16 mouse cellular contexts compared by ENCODE assay signal in the genomic region with DNA sequence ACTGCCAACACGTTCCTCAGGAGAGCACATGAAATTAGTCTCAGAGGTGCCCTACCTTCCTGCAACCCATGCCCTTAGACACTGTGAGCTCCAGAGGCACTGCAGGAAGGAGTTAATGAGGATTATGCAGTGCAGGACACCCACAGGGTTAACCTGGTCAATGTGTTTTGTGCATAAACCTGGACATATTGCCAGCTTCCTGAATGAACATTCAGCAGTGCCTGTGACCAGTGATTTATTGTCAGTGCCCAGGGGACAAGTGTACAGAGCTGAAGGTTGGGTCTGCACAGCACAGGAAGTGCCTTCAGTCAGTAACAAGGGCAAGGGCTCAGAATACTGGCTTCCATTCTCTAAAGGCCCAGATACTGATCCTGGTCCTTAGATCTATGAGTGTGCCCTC. TPM values are rescaled to one million over a fixed set of nuclear protein-coding genes. Genes with fewer than 3 reads are reported as not detected.
DNase-seq lines count a peak whose midpoint lies in the region; ATAC-seq and TF ChIP-seq lines count a peak whose summit lies in the region.
"Had no signal": no experiment of that assay in that cellular context is flagged by ENCODE, and none has a peak within 500 bp of the region (broad histone marks: within the 10 kb centered on the region; RNA-seq: fewer than 3 reads in every experiment).

No protein-coding gene starts in this region.

- WGBS in heart, embryonic 12.5 days = 69% methylated on average over 1 of the region's 1 CpGs
- 58% methylated on average over 1 of the region's 1 CpGs for WGBS in stomach, postnatal 0 days

- no peak for TF ChIP-seq EP300 in stomach, postnatal 0 days (optimal IDR thresholded peaks at IDR 0.05)

- peak; percentile 17 for DNase-seq in cerebellum, adult 11 months
- no peak for DNase-seq in cerebellum, postnatal 36 days
- DNase-seq in heart, adult 8-10 months (ENCODE audit: low spot score) = no peak
- DNase-seq in layer of hippocampus, adult 2 months (ENCODE audit: low spot score in 2 of 2) = no peak
- DNase-seq in layer of hippocampus, postnatal 25 days (ENCODE audit: extremely low spot score in 1 of 2, low spot score in 1 of 2) = no peak
- DNase-seq in stomach, postnatal 0 days (ENCODE audit: low spot score) = no peak
- DNase-seq: embryo, embryonic 11 days; layer of hippocampus, adult 9-11 months; midbrain, embryonic 14.5 days; thymus, postnatal 4 days had no signal

- peak overlapping the region; percentile 70 for H3K27ac ChIP-seq in heart, embryonic 12.5 days (ENCODE audit: poor library complexity, severe bottlenecking)
- peak overlapping the region; percentile 94 for H3K27ac ChIP-seq in layer of hippocampus, adult 2 months
- 0 out of 2 replicates have a peak overlapping the region, but pooled peaks have one; percentile 40 for H3K27ac ChIP-seq in stomach, postnatal 0 days (replicated peaks)
- H3K27ac ChIP-seq: forebrain, embryonic 13.5 days; hindbrain, postnatal 0 days; kidney, postnatal 0 days; neural tube, embryonic 12.5 days had no signal

- no peaks in the 10 kb centered on the region for H3K27me3 ChIP-seq in heart, embryonic 12.5 days (replicated peaks)
- H3K27me3 ChIP-seq in stomach, postnatal 0 days (ENCODE audit: control insufficient read depth, insufficient read depth, low read length) = no peaks in the 10 kb centered on the region
- H3K27me3 ChIP-seq: forebrain, embryonic 13.5 days; neural tube, embryonic 12.5 days had no signal

- TF ChIP-seq CTCF in layer of hippocampus, adult 2 months (conservative IDR thresholded peaks at IDR 0.05) = no peak
- no peak for TF ChIP-seq CTCF in stomach, postnatal 0 days (IDR thresholded peaks at IDR 0.05; ENCODE audit: low read depth)

- ATAC-seq in heart, embryonic 12.5 days (ENCODE audit: insufficient number of reproducible peaks, low FRiP score) = no peak
- ATAC-seq in stomach, postnatal 0 days (ENCODE audit: low FRiP score, low TSS enrichment) = no peak
- ATAC-seq: forebrain, embryonic 13.5 days; hindbrain, postnatal 0 days had no signal

- no peak overlapping the region for H3K4me2 ChIP-seq in heart, embryonic 12.5 days
- H3K4me2 ChIP-seq in stomach, postnatal 0 days (replicated peaks; ENCODE audit: low read depth) = no peak overlapping the region
- H3K4me2 ChIP-seq: forebrain, embryonic 13.5 days; neural tube, embryonic 12.5 days had no signal

- H3K36me3 ChIP-seq in heart, embryonic 12.5 days = peaks cover 26% of the 10 kb centered on the region
- peaks cover 2% of the 10 kb centered on the region; the same call in 1 of the 2 replicates for H3K36me3 ChIP-seq in stomach, postnatal 0 days (ENCODE audit: control insufficient read depth, insufficient read depth, low read length)

- no peak overlapping the region for H3K4me3 ChIP-seq in heart, embryonic 12.5 days
- H3K4me3 ChIP-seq in layer of hippocampus, adult 2 months = no peak overlapping the region
- no peak overlapping the region for H3K4me3 ChIP-seq in stomach, postnatal 0 days (ENCODE audit: low read depth, low read length)
- H3K4me3 ChIP-seq: forebrain, embryonic 13.5 days; neural tube, embryonic 12.5 days had no signal

- H3K9me3 ChIP-seq in heart, embryonic 12.5 days (replicated peaks) = no peaks in the 10 kb centered on the region
- no peaks in the 10 kb centered on the region for H3K9me3 ChIP-seq in stomach, postnatal 0 days (ENCODE audit: control insufficient read depth, low read length)
- H3K9me3 ChIP-seq: forebrain, embryonic 13.5 days; neural tube, embryonic 12.5 days had no signal

- peaks cover 88% of the 10 kb centered on the region for H3K4me1 ChIP-seq in heart, embryonic 12.5 days (replicated peaks)
- no peaks in the 10 kb centered on the region for H3K4me1 ChIP-seq in stomach, postnatal 0 days (replicated peaks; ENCODE audit: control insufficient read depth, insufficient read depth)

- H3K9ac ChIP-seq in heart, embryonic 12.5 days = 0 out of 2 replicates have a peak overlapping the region, but pooled peaks have one; percentile 13
- H3K9ac ChIP-seq in stomach, postnatal 0 days (ENCODE audit: low read length) = no peak overlapping the region
- H3K9ac ChIP-seq: forebrain, embryonic 13.5 days; neural tube, embryonic 12.5 days had no signal

RNA-seq across cellular contexts. Expression of a gene that starts 9.6 kb away (rescaled TPM):
- polyA plus RNA-seq in heart, embryonic 12.5 days (2016; fragmentation: Nextera tagmentation; extraction: Ambion mirVana) = 93.2 and 96.6 TPM in 2 replicates
- 10 to 100 TPM; 12.3 to 14.4 (median 13.3) TPM for total RNA-seq in heart, adult 8-10 months (2022)
- 10 to 100 TPM; 63.0 to 69.7 TPM for total RNA-seq in layer of hippocampus, adult 2 months (2021)
- 10 to 100 TPM; 63.1 to 64.0 TPM for total RNA-seq in layer of hippocampus, postnatal 25 days (2021)
- 100 and 101 TPM in 2 replicates for polyA plus RNA-seq in stomach, postnatal 0 days (2015; fragmentation: Nextera tagmentation; extraction: Ambion mirVana)

RNA-seq across cellular contexts. Expression of a gene that starts 13.4 kb away (rescaled TPM):
- 22.0 and 22.6 TPM in 2 replicates for polyA plus RNA-seq in heart, embryonic 12.5 days (2016; fragmentation: Nextera tagmentation; extraction: Ambion mirVana)
- total RNA-seq in heart, adult 8-10 months (2022) = 1 to 10 TPM in 3 of 4 experiments, under 1 TPM in 1; 0.84 to 1.9 (median 1.4) TPM
- total RNA-seq in layer of hippocampus, adult 2 months (2021) = 1 to 10 TPM; 2.7 to 3.3 TPM
- 1 to 10 TPM; 3.9 to 4.9 TPM for total RNA-seq in layer of hippocampus, postnatal 25 days (2021)
- 4.5 and 5.0 TPM in 2 replicates for polyA plus RNA-seq in stomach, postnatal 0 days (2015; fragmentation: Nextera tagmentation; extraction: Ambion mirVana)

RNA-seq across cellular contexts. Expression of a gene that starts 21.4 kb away (rescaled TPM):
- 75.4 and 78.7 TPM in 2 replicates for polyA plus RNA-seq in heart, embryonic 12.5 days (2016; fragmentation: Nextera tagmentation; extraction: Ambion mirVana)
- 10 to 100 TPM; 78.9 to 90.4 (median 87.1) TPM for total RNA-seq in heart, adult 8-10 months (2022)
- 100 to 1,000 TPM; 101 to 103 TPM for total RNA-seq in layer of hippocampus, adult 2 months (2021)
- total RNA-seq in layer of hippocampus, postnatal 25 days (2021) = 100 to 1,000 TPM; 110 to 116 TPM
- 28.9 and 34.9 TPM in 2 replicates for polyA plus RNA-seq in stomach, postnatal 0 days (2015; fragmentation: Nextera tagmentation; extraction: Ambion mirVana)

RNA-seq across cellular contexts. Expression of a gene that starts 21.5 kb away (rescaled TPM):
- polyA plus RNA-seq in heart, embryonic 12.5 days (2016; fragmentation: Nextera tagmentation; extraction: Ambion mirVana) = 10.2 and 10.4 TPM in 2 replicates
- total RNA-seq in heart, adult 8-10 months (2022) = 10 to 100 TPM; 11.8 to 17.5 (median 14.4) TPM
- 1 to 10 TPM; 2.2 to 2.8 TPM for total RNA-seq in layer of hippocampus, adult 2 months (2021)
- 1 to 10 TPM; 2.7 to 3.2 TPM for total RNA-seq in layer of hippocampus, postnatal 25 days (2021)
- 44.2 and 50.6 TPM in 2 replicates for polyA plus RNA-seq in stomach, postnatal 0 days (2015; fragmentation: Nextera tagmentation; extraction: Ambion mirVana)

RNA-seq across cellular contexts. Expression of a gene that starts 40.6 kb away (rescaled TPM):
- 5.2 and 5.6 TPM in 2 replicates for polyA plus RNA-seq in heart, embryonic 12.5 days (2016; fragmentation: Nextera tagmentation; extraction: Ambion mirVana)
- total RNA-seq in heart, adult 8-10 months (2022) = 1 to 10 TPM in 1 of 4 experiments, under 1 TPM in 1, not detected in 2; 0.52 to 1.6 TPM
- total RNA-seq in layer of hippocampus, adult 2 months (2021) = 10 to 100 TPM; 67.2 to 69.0 TPM
- 10 to 100 TPM; 72.4 to 82.6 TPM for total RNA-seq in layer of hippocampus, postnatal 25 days (2021)
- polyA plus RNA-seq in stomach, postnatal 0 days (2015; fragmentation: Nextera tagmentation; extraction: Ambion mirVana) = 2.7 and 3.5 TPM in 2 replicates
- total RNA-seq: granulocyte monocyte progenitor cell, adult 5-6 weeks had no signal

Comparison
In these comparisons a context has a peak if more than half of its experiments do, and no peak if none do; other contexts are left out.
1. H3K27ac ChIP-seq: peak in every context shown above with its lines; median percentile 94 in layer of hippocampus, adult 2 months; 70 in heart, embryonic 12.5 days; 40 in stomach, postnatal 0 days.
2. RNA of a gene that starts 9.6 kb away (total RNA-seq): 63.0 to 69.7 TPM in layer of hippocampus, adult 2 months and 63.1 to 64.0 TPM in layer of hippocampus, postnatal 25 days; 12.3 to 14.4 TPM in heart, adult 8-10 months; every median in the first group is over 4 times any median in the second.